Mouse (Mus musculus) erythroblast, embryonic 14.5 days (primary cell): Measurements from ENCODE around the gene Tpcn1.

Source experiments
- GATA1 ChIP-seq: IDR thresholded peaks from 2 replicates; pipeline ENCODE4 v1.6.1; 2012; ENCODE audit warnings: low read length, inconsistent platforms, mixed read lengths
- TAL1 ChIP-seq: IDR thresholded peaks from 3 replicates; pipeline ENCODE4 v1.6.1; 2012; ENCODE audit warnings: low read length, inconsistent platforms, mixed read lengths

DNA sequence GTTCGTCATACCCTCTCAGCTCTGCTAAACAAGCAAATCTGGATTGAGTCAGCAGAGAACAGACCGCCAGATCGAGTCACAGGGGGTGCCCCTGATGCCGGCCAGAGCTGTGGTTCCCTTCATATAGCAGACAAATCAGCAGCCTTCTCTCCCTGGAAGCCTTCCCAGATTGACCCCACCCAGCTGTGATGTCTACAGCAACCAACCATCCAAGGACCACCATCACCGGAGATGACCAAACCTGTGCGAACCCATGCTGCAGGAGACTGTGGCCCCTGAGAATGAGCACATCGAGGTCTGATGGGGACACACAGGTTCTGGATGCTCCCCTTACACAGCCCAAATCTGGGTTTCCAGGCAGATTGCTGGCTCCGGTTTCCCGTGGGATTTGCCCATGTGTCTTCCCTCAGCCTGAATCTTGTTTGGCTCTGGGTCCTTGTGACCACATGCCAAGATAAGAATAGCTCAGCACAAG is 86.3 kb downstream of the Tpcn1 start:
- no peak for TF ChIP-seq TAL1
- no peak for TF ChIP-seq GATA1
